In the genomic region with DNA sequence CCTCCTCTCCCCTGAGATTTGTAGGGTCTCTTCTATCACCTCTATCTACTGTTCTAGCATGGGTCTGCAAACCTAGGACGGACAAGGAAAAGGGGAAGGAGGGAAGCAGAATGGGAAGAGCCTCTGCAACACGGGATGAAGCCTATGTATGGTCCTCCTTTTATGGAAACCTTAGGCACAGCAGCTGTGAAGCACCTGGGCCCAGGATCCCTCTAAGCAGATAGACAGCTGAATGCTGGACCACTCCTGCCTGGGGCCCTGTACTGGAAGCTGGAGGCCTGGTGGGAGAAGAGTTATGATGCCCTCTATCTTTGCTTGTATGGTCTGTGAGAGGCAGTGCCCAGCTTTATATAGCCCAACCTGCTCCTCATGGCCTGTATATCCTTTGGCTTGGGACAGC, we compare ENCODE assay signal across 8 mouse cellular contexts. TPM values are rescaled to one million over a fixed set of nuclear protein-coding genes. Genes with fewer than 3 reads are reported as not detected.
DNase-seq lines count a peak whose midpoint lies in the region; ATAC-seq and TF ChIP-seq lines count a peak whose summit lies in the region.

No protein-coding gene starts in this region.

- intact Hi-C loops in heart, postnatal 14 days (cut with DNase I): no loop called here

- no peak for DNase-seq in heart, postnatal 14 days
- no peak for DNase-seq in ES-E14 (ENCODE audit: low read depth, low spot score)
- DNase-seq in hindbrain, embryonic 10.5 days (ENCODE audit: low spot score): peak; percentile 46
- DNase-seq in layer of hippocampus, postnatal 10 days (ENCODE audit: low spot score in 2 of 2): no peak
- DNase-seq in gastrocnemius, adult 18-20 months (ENCODE audit: low spot score): no peak

- H3K27ac ChIP-seq in heart, embryonic 11.5 days (ENCODE audit: low read depth, low read length): peak overlapping the region; percentile 69; the same call in 1 of the 2 replicates
- no peak overlapping the region for H3K27ac ChIP-seq in ES-E14 (ENCODE audit: insufficient read depth, low read depth, low read length, poor library complexity, severe bottlenecking)
- H3K27ac ChIP-seq in hindbrain, embryonic 10.5 days: peak overlapping the region; percentile 97
- H3K27ac ChIP-seq in midbrain, embryonic 13.5 days: peak overlapping the region; percentile 99

- no peak overlapping the region; the same call in 1 of the 2 replicates for H3K9ac ChIP-seq in heart, embryonic 11.5 days (ENCODE audit: low read depth, low read length)
- peak overlapping the region; percentile 4; the same call in 1 of the 2 replicates for H3K9ac ChIP-seq in ES-E14 (ENCODE audit: insufficient read depth, low read depth, low read length, poor library complexity, severe bottlenecking)
- peak overlapping the region; percentile 69 for H3K9ac ChIP-seq in midbrain, embryonic 13.5 days (replicated peaks)

- no peaks in the 10 kb centered on the region for H3K9me3 ChIP-seq in heart, embryonic 11.5 days (replicated peaks; ENCODE audit: control insufficient read depth, low read length)
- no peaks in the 10 kb centered on the region; the same call in 1 of the 2 replicates for H3K9me3 ChIP-seq in ES-E14 (ENCODE audit: control insufficient read depth, insufficient read depth, low read depth, low read length)
- H3K9me3 ChIP-seq in hindbrain, embryonic 10.5 days: no peaks in the 10 kb centered on the region
- no peaks in the 10 kb centered on the region for H3K9me3 ChIP-seq in midbrain, embryonic 13.5 days

- H3K4me1 ChIP-seq in heart, embryonic 11.5 days (ENCODE audit: control insufficient read depth, insufficient read depth, low read length): peaks cover 54% of the 10 kb centered on the region
- H3K4me1 ChIP-seq in ES-E14 (ENCODE audit: control insufficient read depth in 2 of 2, insufficient read depth in 2 of 2, low read length in 2 of 2, poor library complexity in 1 of 2): peaks cover 7 to 41% of the 10 kb centered on the region in 2 experiments; a peak in 3 of 4 replicates
- peaks cover 99% of the 10 kb centered on the region for H3K4me1 ChIP-seq in hindbrain, embryonic 10.5 days (replicated peaks)
- peaks cover 93% of the 10 kb centered on the region for H3K4me1 ChIP-seq in midbrain, embryonic 13.5 days (replicated peaks)

- 24% methylated on average over 2 of the region's 2 CpGs for WGBS in heart, embryonic 11.5 days (ENCODE audit: insufficient replicate concordance)
- 12% methylated on average over 2 of the region's 2 CpGs for WGBS in hindbrain, embryonic 10.5 days
- 0% methylated on average over 2 of the region's 2 CpGs for WGBS in midbrain, embryonic 13.5 days

- H3K4me2 ChIP-seq in heart, embryonic 11.5 days: peak overlapping the region; percentile 49
- peak overlapping the region; percentile 58 for H3K4me2 ChIP-seq in midbrain, embryonic 13.5 days (replicated peaks)

- H3K36me3 ChIP-seq in heart, embryonic 11.5 days (ENCODE audit: control insufficient read depth, insufficient read depth, low read length): peaks cover 20% of the 10 kb centered on the region
- peaks cover 6% of the 10 kb centered on the region; the same call in 1 of the 2 replicates for H3K36me3 ChIP-seq in ES-E14 (ENCODE audit: control insufficient read depth, insufficient read depth, low read length, poor library complexity, severe bottlenecking)
- peaks cover 39% of the 10 kb centered on the region for H3K36me3 ChIP-seq in hindbrain, embryonic 10.5 days
- H3K36me3 ChIP-seq in midbrain, embryonic 13.5 days: peaks cover 12% of the 10 kb centered on the region

- H3K4me3 ChIP-seq in heart, embryonic 11.5 days (ENCODE audit: low read depth, low read length): peak overlapping the region; percentile 3; the same call in 1 of the 2 replicates
- no peak overlapping the region for H3K4me3 ChIP-seq in ES-E14 (ENCODE audit: insufficient read depth in 1 of 2, low read depth in 1 of 2, low read length in 2 of 2, poor library complexity in 1 of 2, severe bottlenecking in 1 of 2)
- H3K4me3 ChIP-seq in hindbrain, embryonic 10.5 days: peak overlapping the region; percentile 36
- H3K4me3 ChIP-seq in midbrain, embryonic 13.5 days (replicated peaks): peak overlapping the region; percentile 31

- ATAC-seq in heart, embryonic 11.5 days (replicated peaks; ENCODE audit: insufficient number of reproducible peaks, low FRiP score, low TSS enrichment): no peak
- peak; percentile 0; the same call in 1 of the 2 replicates for ATAC-seq in midbrain, embryonic 13.5 days
- ATAC-seq in inflammation-experienced regulatory T-cells, adult 6 months: no peak

- in situ Hi-C loops in ES-E14 (cut with MboI; ENCODE audit: low sequenced_read_pairs in 2 of 2, unreplicated experiment in 2 of 2): loop anchor here in 1 of 2 experiments (25.0 kb wide), 1 partner anchor 313 kb away; the partner anchor contains the start of genes Hoxc6, Hoxc8 and Hoxc9

- no peaks in the 10 kb centered on the region for H3K27me3 ChIP-seq in heart, embryonic 11.5 days (ENCODE audit: control insufficient read depth, insufficient read depth, low read length)
- no peaks in the 10 kb centered on the region for H3K27me3 ChIP-seq in hindbrain, embryonic 10.5 days (ENCODE audit: insufficient read depth, poor library complexity, severe bottlenecking)
- no peaks in the 10 kb centered on the region for H3K27me3 ChIP-seq in midbrain, embryonic 13.5 days

TF ChIP-seq in ES-E14, 5 proteins besides CTCF, POLR2A, EP300 and RAD21:
- no peak for TF ChIP-seq CHD2 (IDR thresholded peaks at IDR 0.05; ENCODE audit: low read depth, low read length)
- TF ChIP-seq ZNF384 (IDR thresholded peaks at IDR 0.05; ENCODE audit: low read depth, low read length): no peak
- no peak for TF ChIP-seq HCFC1 (IDR thresholded peaks at IDR 0.05; ENCODE audit: borderline replicate concordance, insufficient read depth, low read length)
- TF ChIP-seq ZC3H11A (IDR thresholded peaks at IDR 0.05; ENCODE audit: borderline replicate concordance, low read depth, low read length): no peak
- TF ChIP-seq MAFK (IDR thresholded peaks at IDR 0.05; ENCODE audit: insufficient read depth, low read depth, low read length): no peak

RNA-seq across cellular contexts. Expression of gene Gpr84, which starts 9.9 kb away (rescaled TPM):
- 0.41 and 0.53 TPM in 2 replicates for polyA plus RNA-seq in heart, embryonic 11.5 days (2014; fragmentation: Nextera tagmentation; extraction: Ambion mirVana)
- total RNA-seq in heart, postnatal 14 days (2021): not detected
- total RNA-seq in ES-E14 (2012; rRNA removed): 0.40 and 0.48 TPM in 2 replicates
- 0.31 and 0.36 TPM in 2 replicates for polyA plus RNA-seq in hindbrain, embryonic 10.5 days (2016; fragmentation: Nextera tagmentation; extraction: Ambion mirVana)
- 0.18 and 0.94 TPM in 2 replicates for polyA plus RNA-seq in midbrain, embryonic 13.5 days (2015; fragmentation: Nextera tagmentation; extraction: Ambion mirVana)
- polyA plus RNA-seq in inflammation-experienced regulatory T-cells, adult 6 months (2017; shearing (Covaris generic)): not detected
- total RNA-seq in layer of hippocampus, postnatal 10 days (2021): 1 to 10 TPM in 1 of 2 experiments, under 1 TPM in 1; 0.89 to 1.0 TPM
- not detected for total RNA-seq in gastrocnemius, adult 18-20 months (2021)

RNA-seq across cellular contexts. Expression of gene Copz1, which starts 28.0 kb away (rescaled TPM):
- 217 and 221 TPM in 2 replicates for polyA plus RNA-seq in heart, embryonic 11.5 days (2014; fragmentation: Nextera tagmentation; extraction: Ambion mirVana)
- 10 to 100 TPM; 58.9 to 63.6 TPM for total RNA-seq in heart, postnatal 14 days (2021)
- 59.4 and 85.5 TPM in 2 replicates for total RNA-seq in ES-E14 (2012; rRNA removed)
- 288 and 299 TPM in 2 replicates for polyA plus RNA-seq in hindbrain, embryonic 10.5 days (2016; fragmentation: Nextera tagmentation; extraction: Ambion mirVana)
- polyA plus RNA-seq in midbrain, embryonic 13.5 days (2015; fragmentation: Nextera tagmentation; extraction: Ambion mirVana): 218 and 221 TPM in 2 replicates
- polyA plus RNA-seq in inflammation-experienced regulatory T-cells, adult 6 months (2017; shearing (Covaris generic)): 100 to 1,000 TPM; 216 to 248 (median 223) TPM
- total RNA-seq in layer of hippocampus, postnatal 10 days (2021): 100 to 1,000 TPM; 111 to 112 TPM
- total RNA-seq in gastrocnemius, adult 18-20 months (2021): 10 to 100 TPM; 35.8 to 37.3 TPM

RNA-seq across cellular contexts. Expression of gene Zfp385a, which starts 39.3 kb away (rescaled TPM):
- polyA plus RNA-seq in heart, embryonic 11.5 days (2014; fragmentation: Nextera tagmentation; extraction: Ambion mirVana): 10.2 and 11.6 TPM in 2 replicates
- 10 to 100 TPM; 16.6 to 18.4 TPM for total RNA-seq in heart, postnatal 14 days (2021)
- 2.7 and 5.9 TPM in 2 replicates for total RNA-seq in ES-E14 (2012; rRNA removed)
- polyA plus RNA-seq in hindbrain, embryonic 10.5 days (2016; fragmentation: Nextera tagmentation; extraction: Ambion mirVana): 24.9 and 26.3 TPM in 2 replicates
- polyA plus RNA-seq in midbrain, embryonic 13.5 days (2015; fragmentation: Nextera tagmentation; extraction: Ambion mirVana): 15.1 and 17.9 TPM in 2 replicates
- polyA plus RNA-seq in inflammation-experienced regulatory T-cells, adult 6 months (2017; shearing (Covaris generic)): not detected
- 10 to 100 TPM; 36.5 to 45.0 TPM for total RNA-seq in layer of hippocampus, postnatal 10 days (2021)
- total RNA-seq in gastrocnemius, adult 18-20 months (2021): 10 to 100 TPM in 1 of 2 experiments, 1 to 10 TPM in 1; 7.9 to 32.1 TPM

RNA-seq across cellular contexts. Expression of gene Nfe2, which starts 42.4 kb away (rescaled TPM):
- 21.9 and 24.2 TPM in 2 replicates for polyA plus RNA-seq in heart, embryonic 11.5 days (2014; fragmentation: Nextera tagmentation; extraction: Ambion mirVana)
- under 1 TPM; 0.60 to 0.83 TPM for total RNA-seq in heart, postnatal 14 days (2021)
- 0.49 and 1.0 TPM in 2 replicates for total RNA-seq in ES-E14 (2012; rRNA removed)
- polyA plus RNA-seq in hindbrain, embryonic 10.5 days (2016; fragmentation: Nextera tagmentation; extraction: Ambion mirVana): 7.3 and 8.5 TPM in 2 replicates
- 0.75 and 0.82 TPM in 2 replicates for polyA plus RNA-seq in midbrain, embryonic 13.5 days (2015; fragmentation: Nextera tagmentation; extraction: Ambion mirVana)
- 1 to 10 TPM in 2 of 3 experiments, under 1 TPM in 1; 0.96 to 1.3 (median 1.1) TPM for polyA plus RNA-seq in inflammation-experienced regulatory T-cells, adult 6 months (2017; shearing (Covaris generic))
- total RNA-seq in layer of hippocampus, postnatal 10 days (2021): under 1 TPM in 1 of 2 experiments, not detected in 1; 0.39 TPM
- not detected for total RNA-seq in gastrocnemius, adult 18-20 months (2021)

Comparison
In these comparisons a context has a peak if more than half of its experiments do, and no peak if none do; other contexts are left out.
1. H3K4me3 ChIP-seq: peak in heart, embryonic 11.5 days (single experiment), hindbrain, embryonic 10.5 days (single experiment) and midbrain, embryonic 13.5 days (single experiment); none in ES-E14 (0 of 2).